Mouse (Mus musculus) liver, embryonic 14.5 days (tissue): ENCODE results near the gene Stk16. TPM values are rescaled to one million over a fixed set of nuclear protein-coding genes. Genes with fewer than 3 reads are reported as not detected.

Source experiments
- ATAC-seq: fragments of 200-750 bp; cut with Nextera tagmentation; 2 replicates; pipeline ENCODE4 v1.8.0; 2017; ENCODE audit warnings: moderate number of reproducible peaks, mild to moderate bottlenecking, moderate library complexity; ENCODE audit not compliant: insufficient read depth
- DNase-seq, 3 experiments: peaks; one replicate each; pipeline ENCODE4 v3.0.0-alpha.2; 2012 to 2013; ENCODE audit warnings: low read depth in 3 of 3, low spot score in 3 of 3
- H3K27ac ChIP-seq: fragments of 300-500 bp; sonication (generic); 2 replicates; pipeline ENCODE4 v1.5.1; 2014; ENCODE audit warnings: moderate library complexity, mild to moderate bottlenecking, control low read depth, inconsistent platforms
- H3K27me3 ChIP-seq: fragments of 300-500 bp; sonication (generic); 2 replicates; pipeline ENCODE4 v1.6.1; 2014; ENCODE audit warnings: mild to moderate bottlenecking, low read length, moderate library complexity; ENCODE audit not compliant: control insufficient read depth, insufficient read depth
- H3K36me3 ChIP-seq: fragments of 300-500 bp; sonication (generic); replicated peaks from 2 replicates; pipeline ENCODE4 v1.6.1; 2014; ENCODE audit warnings: low read depth; ENCODE audit not compliant: control insufficient read depth, insufficient read depth
- H3K4me1 ChIP-seq, 2 experiments: fragments of 200-500 bp in 1 of 2; fragments of 300-500 bp in 1 of 2; sonication (generic) in 1 of 2; replicated peaks; 2 replicates each; pipeline ENCODE4 v1.6.1; 2012 to 2014; ENCODE audit warnings: antibody characterized with exemption in 1 of 2, inconsistent platforms in 1 of 2, low read length in 1 of 2; ENCODE audit not compliant: control insufficient read depth in 2 of 2, insufficient read depth in 2 of 2
- H3K4me2 ChIP-seq: fragments of 300-500 bp; sonication (generic); 2 replicates; pipeline ENCODE4 v1.6.1; 2014; ENCODE audit warnings: low read depth, mild to moderate bottlenecking, control low read depth, moderate library complexity
- H3K4me3 ChIP-seq, 2 experiments: fragments of 200-500 bp in 1 of 2; fragments of 300-500 bp in 1 of 2; sonication (generic) in 1 of 2; 2 replicates each; pipeline ENCODE4 v1.5.1; 2012 to 2014; ENCODE audit warnings: low read depth in 2 of 2, low read length in 2 of 2, mild to moderate bottlenecking in 2 of 2, control low read depth in 1 of 2, inconsistent platforms in 1 of 2, moderate library complexity in 1 of 2; ENCODE audit not compliant: insufficient read depth in 1 of 2
- H3K9ac ChIP-seq: fragments of 300-500 bp; sonication (generic); replicated peaks from 2 replicates; pipeline ENCODE4 v1.6.1; 2014; ENCODE audit warnings: mild to moderate bottlenecking, control low read depth, moderate library complexity
- H3K9me3 ChIP-seq: fragments of 300-500 bp; sonication (generic); 2 replicates; pipeline ENCODE4 v1.6.1; 2016; ENCODE audit warnings: low read length, mixed read lengths; ENCODE audit not compliant: control insufficient read depth
- CTCF ChIP-seq: IDR thresholded peaks from 2 replicates; pipeline ENCODE4 v1.5.1; 2016; ENCODE audit warnings: antibody characterized with exemption, low read depth, control low read depth
- EP300 ChIP-seq: IDR thresholded peaks from 2 replicates; pipeline ENCODE4 v1.6.1; 2016; ENCODE audit warnings: antibody characterized with exemption, low read depth
- WGBS: fragments of 180-500 bp; shearing (Covaris S2); extraction: QIAGEN DNeasy Blood & Tissue Kit; methylation state at CpG from one replicate; pipeline ENCODE4 v1.1.7; 2014; ENCODE audit not compliant: insufficient replicate concordance; 5-methylcytosine and 5-hydroxymethylcytosine counted together
- polyA plus RNA-seq, 2 experiments: library from polyadenylated mRNA; depleted of rRNA in 1 of 2; stranded (reverse) in 1 of 2; unstranded in 1 of 2; fragments of >200 nt; fragmentation: Nextera tagmentation in 1 of 2; extraction: Ambion mirVana in 1 of 2; gene quantifications; 2 replicates each; pipeline versions ENCODE4 v1.2.1 to v1.2.3; 2012 to 2014

The Stk16 gene
- polyA plus RNA-seq, 2 experiments, result 61.8 to 93.3 TPM

GRCm38 (mm10) chr1:75250498-75250897 is 39.9 kb downstream of the Stk16 start:
- DNase-seq (no peak), ATAC-seq (no peak)
- H3K4me3 ChIP-seq, result no peak overlapping the region
- H3K9me3 ChIP-seq, result no peaks in the 10 kb centered on the region
- no peaks in the 10 kb centered on the region for H3K27me3 ChIP-seq
- 82% methylated on average over 3 of the region's 3 CpGs for WGBS
- H3K36me3 ChIP-seq, result no peaks in the 10 kb centered on the region
- TF ChIP-seq CTCF (no peak), EP300 (no peak)
- peaks cover 0 to 6% of the 10 kb centered on the region in 2 experiments; a peak in 2 of 4 replicates for H3K4me1 ChIP-seq
- no peak overlapping the region for H3K27ac ChIP-seq
- H3K4me2 ChIP-seq, result no peak overlapping the region
- no peak overlapping the region for H3K9ac ChIP-seq

GRCm38 (mm10) chr1:75251112-75251970 is 40.7 kb downstream of the Stk16 start:
- Histone ChIP-seq H3K9ac (no peak overlapping the region), H3K36me3 (no peaks in the 10 kb centered on the region), H3K4me1 (peaks cover 0 to 6% of the 10 kb centered on the region in 2 experiments; a peak in 2 of 4 replicates), H3K27me3 (no peaks in the 10 kb centered on the region), H3K27ac (no peak overlapping the region), H3K4me2 (peak overlapping the region; percentile 50), H3K9me3 (no peaks in the 10 kb centered on the region), H3K4me3 (no peak overlapping the region; a peak in 1 of 4 replicates)
- DNase-seq (peak; percentile 51 to 70 (median 60)), ATAC-seq (peak; percentile 66)
- TF ChIP-seq EP300, result 0 out of 2 replicates have a peak, but pooled peaks have one; percentile 20
- TF ChIP-seq CTCF, result peak; percentile 98
- WGBS, result 8% methylated on average over 22 of the region's 22 CpGs

- no peak overlapping the region for H3K9ac ChIP-seq
- no peak overlapping the region for H3K27ac ChIP-seq
- H3K9me3 ChIP-seq, result no peaks in the 10 kb centered on the region
- no peak for TF ChIP-seq EP300
- no peak for TF ChIP-seq CTCF
- no peak overlapping the region for H3K4me2 ChIP-seq
- DNase-seq (no peak), ATAC-seq (no peak)
- H3K36me3 ChIP-seq, result no peaks in the 10 kb centered on the region
- 61% methylated on average over 13 of the region's 13 CpGs for WGBS
- H3K4me1 ChIP-seq, result peaks cover 0 to 6% of the 10 kb centered on the region in 2 experiments; a peak in 2 of 4 replicates
- no peak overlapping the region for H3K4me3 ChIP-seq
- no peaks in the 10 kb centered on the region for H3K27me3 ChIP-seq
Measured at GRCm38 (mm10) chr1:75252308-75252707, 41.7 kb downstream of the Stk16 start.

GRCm38 (mm10) chr1:75253029-75253428 is 42.4 kb downstream of the Stk16 start:
- Histone ChIP-seq H3K4me2 (no peak overlapping the region), H3K27me3 (no peaks in the 10 kb centered on the region), H3K27ac (no peak overlapping the region), H3K36me3 (no peaks in the 10 kb centered on the region), H3K9me3 (no peaks in the 10 kb centered on the region), H3K4me3 (no peak overlapping the region), H3K4me1 (peaks cover 0 to 6% of the 10 kb centered on the region in 2 experiments; a peak in 2 of 4 replicates), H3K9ac (no peak overlapping the region)
- no peak for ATAC-seq
- 75% methylated on average over 16 of the region's 16 CpGs for WGBS
- no peak for DNase-seq
- TF ChIP-seq CTCF (peak; percentile 55), EP300 (no peak)

GRCm38 (mm10) chr1:75253849-75254624 is 43.4 kb downstream of the Stk16 start:
- H3K27me3 ChIP-seq, result no peaks in the 10 kb centered on the region

More at GRCm38 (mm10) chr1:75253849-75254624, 43.4 kb downstream of the Stk16 start:
- Histone ChIP-seq H3K9me3 (no peaks in the 10 kb centered on the region), H3K36me3 (no peaks in the 10 kb centered on the region), H3K4me3 (no peak overlapping the region), H3K4me2 (no peak overlapping the region), H3K27ac (no peak overlapping the region), H3K9ac (no peak overlapping the region), H3K4me1 (peaks cover 0 to 3% of the 10 kb centered on the region in 2 experiments; a peak in 2 of 4 replicates)
- TF ChIP-seq CTCF, result peak; percentile 94
- no peak for TF ChIP-seq EP300
- WGBS, result 54% methylated on average over 16 of the region's 16 CpGs
- peak; percentile 56 to 65 (median 58) for DNase-seq
- no peak for ATAC-seq
